Mouse (Mus musculus): ENCODE measurements around the gene Akap9.

GRCm38 (mm10) chr5:4036686-4037085, 108.8 kb downstream of the Akap9 start:
- TF ChIP-seq CTCF (IDR thresholded peaks at IDR 0.05; ENCODE audit: low read depth) (no peak), EP300 (optimal IDR thresholded peaks at IDR 0.05) (no peak)
